Comparison of ENCODE assay signal across 21 mouse cellular contexts in the genomic region with DNA sequence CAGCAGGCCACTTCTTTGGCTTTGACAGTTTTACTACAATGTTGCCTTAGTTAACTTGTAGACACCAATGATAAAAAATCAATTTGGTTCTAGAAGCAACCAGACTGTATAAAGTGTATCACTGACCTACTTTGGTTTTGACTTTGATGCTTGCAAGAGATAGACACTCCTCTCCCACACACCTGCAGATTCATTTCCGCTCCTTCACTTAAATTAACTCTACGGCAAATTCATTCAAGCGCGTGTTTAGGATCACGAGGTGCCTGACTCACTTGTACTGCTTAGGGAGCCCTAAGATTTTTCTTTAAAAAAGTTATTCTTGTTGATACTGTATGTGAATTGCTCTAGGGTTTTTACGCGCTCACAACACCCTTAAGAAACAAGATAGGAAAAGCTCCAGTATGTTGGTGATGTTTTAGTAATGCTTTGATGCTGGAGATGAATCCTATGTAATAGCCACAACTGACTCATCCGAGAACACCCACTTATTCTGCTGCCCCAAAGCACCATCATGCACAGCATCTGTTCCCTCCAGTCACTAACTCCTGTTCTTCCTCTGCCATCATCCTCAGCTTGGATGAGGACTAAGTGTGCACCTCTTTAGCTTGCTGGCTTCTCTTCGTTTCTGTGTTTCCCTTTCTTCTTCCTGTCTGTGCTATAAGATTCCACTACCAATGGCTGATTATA.
A peak's percentile ranks its signal among the peaks of the same experiment; 100 is the strongest.
DNase-seq lines count a peak whose midpoint lies in the region; ATAC-seq and TF ChIP-seq lines count a peak whose summit lies in the region.
"Had no signal": no experiment of that assay in that cellular context is flagged by ENCODE, and none has a peak within 500 bp of the region (broad histone marks: within the 10 kb centered on the region; RNA-seq: fewer than 3 reads in every experiment).

No protein-coding gene starts in this region.

- intact Hi-C loops in left cerebral cortex, postnatal 10 days (cut with DNase I), result no loop called here

- H3K9ac ChIP-seq in lung, postnatal 0 days (replicated peaks; ENCODE audit: low read depth), result no peak overlapping the region
- H3K9ac ChIP-seq: forebrain, embryonic 12.5 days; heart, embryonic 15.5 days; limb, embryonic 13.5 days; liver, embryonic 14.5 days; neural tube, embryonic 12.5 days had no signal

- no peak overlapping the region for H3K4me2 ChIP-seq in lung, postnatal 0 days (replicated peaks; ENCODE audit: low read depth, low read length)
- H3K4me2 ChIP-seq: forebrain, embryonic 12.5 days; heart, embryonic 15.5 days; limb, embryonic 13.5 days; neural tube, embryonic 12.5 days had no signal

- WGBS in lung, postnatal 0 days, result 86% methylated on average over 9 of the region's 9 CpGs

- peak; percentile 100 for ATAC-seq in frontal cortex, adult (ENCODE audit: low TSS enrichment)
- no peak for ATAC-seq in lung, postnatal 0 days
- ATAC-seq: hindbrain, postnatal 0 days had no signal

- H3K27ac ChIP-seq in lung, postnatal 0 days (ENCODE audit: low read length), result no peak overlapping the region
- H3K27ac ChIP-seq: forebrain, embryonic 12.5 days; heart, embryonic 15.5 days; hindbrain, postnatal 0 days; limb, embryonic 13.5 days; liver, embryonic 14.5 days; neural tube, embryonic 12.5 days had no signal

- no peak overlapping the region for H3K4me3 ChIP-seq in lung, postnatal 0 days (ENCODE audit: low read depth, low read length)
- H3K4me3 ChIP-seq: forebrain, embryonic 12.5 days; heart, embryonic 15.5 days; limb, embryonic 13.5 days; neural tube, embryonic 12.5 days had no signal

- TF ChIP-seq EP300 in lung, postnatal 0 days (IDR thresholded peaks at IDR 0.05), result no peak

- DNase-seq in frontal cortex, postnatal 10 days (ENCODE audit: low spot score in 2 of 2), result no peak
- peak; percentile 11 to 28 for DNase-seq in left cerebral cortex, adult 9 months (ENCODE audit: low spot score in 2 of 2)
- no peak for DNase-seq in left cerebral cortex, postnatal 10 days (ENCODE audit: extremely low spot score in 1 of 2, low spot score in 2 of 2)
- DNase-seq in thymus, postnatal 0 days (ENCODE audit: low spot score), result peak; percentile 85
- no peak for DNase-seq in thymus, postnatal 4 days
- no peak for DNase-seq in lung, postnatal 0 days (ENCODE audit: low spot score)
- no peak for DNase-seq in kidney, postnatal 10 days
- DNase-seq: adrenal gland, adult 8-10 months; cerebellum, adult 18-20 months; cerebellum, postnatal 36 days; heart, adult 11 months; kidney, adult 2 months; kidney, postnatal 36 days; lung, postnatal 10 days had no signal

- H3K36me3 ChIP-seq in lung, postnatal 0 days (ENCODE audit: insufficient read depth, low read length), result no peaks in the 10 kb centered on the region
- H3K36me3 ChIP-seq: forebrain, embryonic 12.5 days; heart, embryonic 15.5 days; limb, embryonic 13.5 days; neural tube, embryonic 12.5 days had no signal

- no peaks in the 10 kb centered on the region for H3K4me1 ChIP-seq in lung, postnatal 0 days (ENCODE audit: insufficient read depth, low read depth, low read length)
- H3K4me1 ChIP-seq: forebrain, embryonic 12.5 days; heart, embryonic 15.5 days; neural tube, embryonic 12.5 days had no signal

- TF ChIP-seq CTCF in lung, postnatal 0 days (IDR thresholded peaks at IDR 0.05), result no peak

- no peaks in the 10 kb centered on the region for H3K9me3 ChIP-seq in lung, postnatal 0 days (ENCODE audit: low read length)
- H3K9me3 ChIP-seq: forebrain, embryonic 12.5 days; heart, embryonic 15.5 days; limb, embryonic 13.5 days; neural tube, embryonic 12.5 days had no signal

- H3K27me3 ChIP-seq in lung, postnatal 0 days (replicated peaks; ENCODE audit: insufficient read depth, low read length), result no peaks in the 10 kb centered on the region
- H3K27me3 ChIP-seq: forebrain, embryonic 12.5 days; heart, embryonic 15.5 days; limb, embryonic 13.5 days; neural tube, embryonic 12.5 days had no signal

Comparison
In these comparisons a context has a peak if more than half of its experiments do, and no peak if none do; other contexts are left out.
1. DNase-seq: peak in left cerebral cortex, adult 9 months (2 of 2) and thymus, postnatal 0 days (single experiment); none in frontal cortex, postnatal 10 days (0 of 2), left cerebral cortex, postnatal 10 days (0 of 2), thymus, postnatal 4 days (single experiment), lung, postnatal 0 days (single experiment) and kidney, postnatal 10 days (single experiment).